Mouse (Mus musculus): ENCODE measurements around the gene Hdac8. TPM values are rescaled to one million over a fixed set of nuclear protein-coding genes. Genes with fewer than 3 reads are reported as not detected.

Hdac8 gene
- polyA plus RNA-seq (2012; rRNA removed; ENCODE audit: low replicate concordance) = 2.8 and 4.3 TPM in 2 replicates

DNA sequence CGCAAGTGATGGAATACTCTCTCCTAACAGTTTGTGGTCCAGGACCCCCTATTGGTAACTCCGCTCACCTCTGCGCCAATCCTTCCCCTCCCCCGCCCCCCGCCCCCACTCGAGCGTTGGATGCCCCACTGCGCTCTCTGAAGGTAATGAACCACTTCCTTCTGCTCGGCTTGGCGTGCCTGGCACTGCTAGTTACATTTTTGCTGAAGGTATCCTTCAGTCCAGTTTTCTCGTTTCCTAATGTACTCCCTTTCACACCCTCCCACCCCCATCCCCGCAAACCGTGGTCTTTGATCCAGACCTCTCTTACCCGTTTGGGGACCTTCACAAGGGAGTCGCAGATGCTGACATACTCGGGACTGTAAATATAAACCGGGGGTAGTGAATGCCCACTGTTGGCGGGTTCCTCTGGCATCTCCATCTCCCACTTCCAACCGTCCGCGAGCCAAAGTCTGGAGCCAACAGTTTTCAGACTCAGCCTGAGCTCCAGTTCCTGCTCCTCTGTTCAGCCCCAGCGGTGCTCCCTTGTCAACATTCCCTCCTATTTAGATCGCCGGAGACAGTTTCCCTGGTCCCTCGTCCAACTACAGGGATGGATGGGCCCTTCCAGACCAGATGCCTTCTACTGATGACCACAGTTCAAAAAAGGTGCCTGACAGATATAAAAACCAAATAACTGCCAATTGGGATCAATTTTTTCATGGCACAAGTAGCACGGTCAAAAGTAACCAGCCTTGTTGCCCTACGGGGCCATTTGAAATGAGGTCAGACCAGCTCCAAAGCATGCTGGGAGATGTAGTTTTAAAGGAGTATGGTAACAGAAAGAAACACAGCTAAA is at the start of gene Hdac8:
TSS of gene Hdac8 (minus strand) at position 716 of the 838 bp plus-strand sequence.

DNA sequence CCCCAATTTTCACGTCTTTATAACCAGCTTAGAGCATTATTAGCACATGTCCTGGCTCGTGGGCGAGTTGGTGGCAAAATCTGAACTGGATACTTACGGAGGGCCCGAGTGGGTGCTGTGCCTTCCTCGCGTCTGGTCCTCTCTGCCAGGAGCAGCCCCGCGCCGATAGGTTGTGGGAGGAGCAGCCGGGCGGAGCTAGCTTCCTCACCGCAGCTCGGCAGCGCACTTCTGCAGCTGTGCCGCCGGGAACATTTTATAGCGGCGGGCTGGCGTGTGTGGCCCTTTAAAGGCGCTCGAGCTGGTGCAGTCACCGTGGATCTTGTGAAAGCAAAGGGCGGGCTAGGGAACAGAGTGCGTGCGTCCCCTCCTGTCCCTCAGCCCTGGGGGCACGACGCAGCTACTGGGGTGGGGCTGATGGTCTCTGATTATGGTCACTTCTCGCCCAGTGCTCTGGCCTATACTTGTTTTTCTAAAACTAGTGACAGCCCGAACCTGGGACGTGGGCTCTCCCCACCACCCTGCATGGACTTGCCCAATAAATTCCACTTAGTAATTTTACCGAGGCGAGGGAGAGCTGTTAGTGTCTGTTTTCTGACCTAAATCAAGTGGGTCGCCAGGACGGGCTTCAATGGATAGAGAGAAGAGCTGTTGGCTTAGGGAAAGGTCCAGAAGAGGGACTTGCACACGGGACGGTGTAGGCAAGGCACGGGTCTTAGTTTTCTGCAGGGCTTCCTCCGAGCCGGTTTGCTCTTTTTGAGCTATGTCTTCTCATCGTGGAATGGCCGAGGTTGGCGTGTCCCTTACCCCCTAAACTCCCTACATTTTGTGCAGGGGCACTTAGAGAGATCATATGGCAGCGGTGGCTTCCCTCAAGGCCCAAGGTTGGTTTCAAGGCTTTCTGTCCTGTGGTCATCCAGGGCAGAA is 253.0 kb downstream of the Hdac8 start, which contains the start of gene Cited1:
TSS of gene Cited1 (minus strand) at position 245 of the 924 bp plus-strand sequence.

Other genes with a start within 250 kb of the Hdac8 start
- gene Phka1, start 138.9 kb upstream of the Hdac8 start, polyA plus RNA-seq (2012; rRNA removed; ENCODE audit: low replicate concordance) = 4.4 and 41.8 TPM in 2 replicates
- gene Gm3880, start 181.6 kb upstream of the Hdac8 start, polyA plus RNA-seq (2012; rRNA removed; ENCODE audit: low replicate concordance) = not detected in 2 replicates
- not detected in 2 replicates for gene Gm9112, start 202.3 kb upstream of the Hdac8 start, polyA plus RNA-seq (2012; rRNA removed; ENCODE audit: low replicate concordance)
- not detected in 2 replicates for gene Dmrtc1b, start 202.5 kb upstream of the Hdac8 start, polyA plus RNA-seq (2012; rRNA removed; ENCODE audit: low replicate concordance)

All from mammary gland, adult 2 months (tissue).